Mouse (Mus musculus) monocyte, adult 2 months (primary cell): ENCODE results near the gene H2-M9.

Experiments used
- DNase-seq, 2 experiments: peaks; one replicate each; pipeline ENCODE4 v3.0.0; 2022; ENCODE audit warnings: low spot score in 2 of 2, low read depth in 1 of 2

H2-M9 gene

GRCm38 (mm10) chr17:36642566-36642965 is at the start of gene H2-M9:
Gene H2-M9, minus strand, starts transcription at chr17:36642666.
- DNase-seq = no peak

DNA sequence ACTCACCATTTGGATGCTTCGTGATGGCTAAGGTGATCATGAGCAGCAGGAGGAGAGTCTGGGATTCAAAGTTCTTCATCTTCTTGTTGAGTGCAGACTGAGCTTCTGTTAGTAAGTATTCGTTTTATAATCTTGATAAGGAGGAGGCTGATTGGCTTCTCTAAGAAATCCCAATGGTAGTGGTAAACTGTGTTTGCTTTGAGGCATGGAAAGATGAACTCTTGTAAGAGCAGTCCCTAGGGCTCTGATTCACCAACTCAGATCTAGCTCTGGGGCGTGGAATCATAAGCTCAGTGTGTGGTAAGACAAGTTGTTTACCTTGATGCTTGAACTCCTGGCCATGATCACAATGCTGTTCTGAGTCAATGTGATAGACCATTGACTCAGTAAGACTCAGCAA is 29.7 kb upstream of the H2-M9 start, which contains the start of gene H2-M1:
TSS of gene H2-M1 (minus strand) at position 101 of the 400 bp plus-strand sequence.
- no peak for DNase-seq
